Mouse (Mus musculus): ENCODE data around the gene Ces2e. TPM values are rescaled to one million over a fixed set of nuclear protein-coding genes. Genes with fewer than 3 reads are reported as not detected.

The Ces2e gene
- polyA plus RNA-seq (2017; shearing (Covaris generic)) = not detected

DNA sequence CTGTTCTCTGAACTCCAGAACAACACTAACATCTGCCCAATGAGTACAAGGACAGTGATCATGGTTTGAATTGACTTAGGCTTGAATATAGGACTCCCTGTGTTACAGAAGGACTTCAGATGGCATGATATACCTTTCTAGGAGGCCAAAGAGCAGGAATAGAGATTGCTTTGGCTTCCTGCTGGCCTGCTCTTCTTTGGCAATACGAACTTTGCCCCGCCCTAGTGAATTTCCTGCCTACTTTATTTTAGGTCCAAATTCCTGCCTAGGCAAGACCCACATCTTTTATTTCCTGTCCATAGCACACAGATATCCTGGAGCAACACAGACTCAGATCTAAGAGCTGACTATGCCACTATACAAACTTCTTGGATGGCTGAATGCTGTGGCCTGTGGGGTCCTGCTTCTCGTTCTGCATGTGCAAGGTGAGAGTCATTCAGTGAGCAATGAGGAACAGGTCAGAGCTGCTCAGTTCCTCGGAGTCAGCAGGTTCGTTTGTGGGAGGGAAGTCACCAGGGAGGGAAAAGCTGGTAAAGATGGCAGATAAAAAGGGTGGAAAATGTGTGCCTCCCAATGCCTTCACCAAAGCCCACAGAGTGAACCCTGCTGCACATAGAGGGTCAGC, at the start of gene Ces2e:
Gene Ces2e (plus strand): TSS at position 289 of the 625 bp plus-strand sequence.

GRCm38 (mm10) chr8:104947056-104947455, 21.0 kb downstream of the Ces2e start, which contains the start of gene Ces2f:
Gene Ces2f, plus strand, starts transcription at chr8:104947356.

GRCm38 (mm10) chr8:104961537-104961961, 35.5 kb downstream of the Ces2e start, which contains the start of gene Ces2g:
Gene Ces2g, plus strand, starts transcription at chr8:104961718.

Other genes starting within 250 kb of the Ces2e start
- under 1 TPM; 0.59 to 0.65 TPM for gene Ces2a, start 192.3 kb upstream of the Ces2e start, polyA plus RNA-seq (2017; shearing (Covaris generic))
- not detected for gene Ces2b, start 94.7 kb upstream of the Ces2e start, polyA plus RNA-seq (2017; shearing (Covaris generic))
- gene Ces2c, start 79.2 kb upstream of the Ces2e start, polyA plus RNA-seq (2017; shearing (Covaris generic)) = 10 to 100 TPM; 14.5 to 37.2 TPM
- under 1 TPM in 1 of 2 experiments, not detected in 1; 0.16 TPM for gene Ces2f, start 21.1 kb downstream of the Ces2e start, polyA plus RNA-seq (2017; shearing (Covaris generic))
- 1 to 10 TPM in 1 of 2 experiments, not detected in 1; 1.6 TPM for gene Ces2g, start 35.5 kb downstream of the Ces2e start, polyA plus RNA-seq (2017; shearing (Covaris generic))
- not detected for gene Ces2h, start 74.6 kb downstream of the Ces2e start, polyA plus RNA-seq (2017; shearing (Covaris generic))
- gene Ces3a, start 122.3 kb downstream of the Ces2e start, polyA plus RNA-seq (2017; shearing (Covaris generic)) = under 1 TPM in 1 of 2 experiments, not detected in 1; 0.36 TPM
- gene Ces3b, start 157.5 kb downstream of the Ces2e start, polyA plus RNA-seq (2017; shearing (Covaris generic)) = under 1 TPM; 0.12 to 0.49 TPM
- 1 to 10 TPM in 1 of 2 experiments, under 1 TPM in 1; 0.31 to 1.2 TPM for gene Ces4a, start 205.5 kb downstream of the Ces2e start, polyA plus RNA-seq (2017; shearing (Covaris generic))
- gene Cbfb, start 244.4 kb downstream of the Ces2e start, polyA plus RNA-seq (2017; shearing (Covaris generic)) = 100 to 1,000 TPM; 106 to 136 TPM

Measured in inflammation-experienced regulatory T-cells (primary cell).